Mouse (Mus musculus) small intestine, adult 2 months (tissue): ENCODE measurements around the gene Cks1b.

ENCODE experiments used
- CTCF ChIP-seq: fragments of 200-500 bp; IDR thresholded peaks from 2 replicates; pipeline ENCODE4 v1.5.1; 2012; ENCODE audit warnings: low read depth, mild to moderate bottlenecking, control low read depth, inconsistent platforms, low read length, moderate library complexity, mixed read lengths; ENCODE audit not compliant: insufficient replicate concordance, insufficient read length; ENCODE audit errors: extremely low read depth
- POLR2A ChIP-seq: fragments of 200-500 bp; IDR thresholded peaks from 2 replicates; pipeline ENCODE4 v1.6.1; 2012; ENCODE audit warnings: low read depth, mild to moderate bottlenecking, control low read depth, inconsistent platforms, low read length, moderate library complexity

GRCm38 (mm10) chr3:89367338-89367737 lies 50.8 kb downstream of the Cks1b start:
- TF ChIP-seq CTCF (no peak), POLR2A (no peak)
